Mouse (Mus musculus): ENCODE measurements around the gene Olfr288. TPM values are rescaled to one million over a fixed set of nuclear protein-coding genes. Genes with fewer than 3 reads are reported as not detected.

Olfr288 gene
- polyA plus RNA-seq, 1 experiment from 2014 or later = not detected

- DNase-seq (ENCODE audit: low spot score) (no peak), ATAC-seq (ENCODE audit: low FRiP score, low TSS enrichment) (no peak)
- H3K4me2 ChIP-seq (replicated peaks; ENCODE audit: low read depth) = no peak overlapping the region
- no peak overlapping the region for H3K9ac ChIP-seq (ENCODE audit: low read length)
- no peak overlapping the region for H3K4me3 ChIP-seq (ENCODE audit: low read depth, low read length)
- no peaks in the 10 kb centered on the region for H3K4me1 ChIP-seq (replicated peaks; ENCODE audit: control insufficient read depth, insufficient read depth)
- TF ChIP-seq EP300 (optimal IDR thresholded peaks at IDR 0.05) = no peak
- no peak for TF ChIP-seq CTCF (IDR thresholded peaks at IDR 0.05; ENCODE audit: low read depth)
- WGBS = 58% methylated on average over 4 of the region's 4 CpGs
- no peaks in the 10 kb centered on the region for H3K9me3 ChIP-seq (ENCODE audit: control insufficient read depth, low read length)
- no peaks in the 10 kb centered on the region for H3K36me3 ChIP-seq (ENCODE audit: control insufficient read depth, insufficient read depth, low read length)
- H3K27ac ChIP-seq (replicated peaks) = no peak overlapping the region
- H3K27me3 ChIP-seq (ENCODE audit: control insufficient read depth, insufficient read depth, low read length) = no peaks in the 10 kb centered on the region
These were observed 41.2 kb downstream of the Olfr288 start for GRCm38 (mm10) chr15:98154146-98154545.

- 43% methylated on average over 3 of the region's 3 CpGs for WGBS
- Histone ChIP-seq H3K4me1 (replicated peaks; ENCODE audit: control insufficient read depth, insufficient read depth) (no peaks in the 10 kb centered on the region), H3K27ac (replicated peaks) (no peak overlapping the region), H3K4me3 (ENCODE audit: low read depth, low read length) (no peak overlapping the region), H3K9me3 (ENCODE audit: control insufficient read depth, low read length) (no peaks in the 10 kb centered on the region), H3K9ac (ENCODE audit: low read length) (no peak overlapping the region), H3K36me3 (ENCODE audit: control insufficient read depth, insufficient read depth, low read length) (no peaks in the 10 kb centered on the region), H3K27me3 (ENCODE audit: control insufficient read depth, insufficient read depth, low read length) (no peaks in the 10 kb centered on the region), H3K4me2 (replicated peaks; ENCODE audit: low read depth) (no peak overlapping the region)
- TF ChIP-seq EP300 (optimal IDR thresholded peaks at IDR 0.05) = no peak
- peak; percentile 78 for TF ChIP-seq CTCF (IDR thresholded peaks at IDR 0.05; ENCODE audit: low read depth)
- ATAC-seq (ENCODE audit: low FRiP score, low TSS enrichment) (peak; percentile 18; the same call in 1 of the 2 replicates), DNase-seq (ENCODE audit: low spot score) (no peak)
These were observed 41.7 kb downstream of the Olfr288 start for GRCm38 (mm10) chr15:98153625-98154024.

DNA sequence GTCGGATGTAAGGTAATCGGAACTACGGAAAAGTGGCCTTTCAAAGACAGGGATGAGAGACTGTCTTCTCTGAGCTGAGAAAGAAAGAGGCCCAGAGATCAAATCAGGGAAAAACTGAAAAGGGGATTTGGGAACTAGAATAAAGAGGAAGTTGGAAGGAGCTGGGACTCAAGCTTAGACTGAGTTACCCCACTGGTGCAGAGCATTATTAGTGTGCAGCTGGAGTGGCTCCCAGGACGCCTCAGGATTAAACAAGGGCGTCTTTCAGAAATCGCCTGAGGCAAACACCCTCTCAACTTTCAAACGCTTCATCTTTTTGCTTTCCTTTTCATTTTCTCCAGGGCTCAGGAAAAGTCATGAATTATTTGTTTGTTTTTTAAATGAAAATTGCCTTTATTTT, 42.4 kb downstream of the Olfr288 start:
- no peak for TF ChIP-seq EP300 (optimal IDR thresholded peaks at IDR 0.05)
- no peak for TF ChIP-seq CTCF (IDR thresholded peaks at IDR 0.05; ENCODE audit: low read depth)
- ATAC-seq (ENCODE audit: low FRiP score, low TSS enrichment) (no peak), DNase-seq (ENCODE audit: low spot score) (no peak)
- H3K27me3 ChIP-seq (ENCODE audit: control insufficient read depth, insufficient read depth, low read length) = no peaks in the 10 kb centered on the region
- H3K36me3 ChIP-seq (ENCODE audit: control insufficient read depth, insufficient read depth, low read length) = no peaks in the 10 kb centered on the region
- WGBS = 64% methylated on average over 7 of the region's 7 CpGs
- no peak overlapping the region for H3K4me3 ChIP-seq (ENCODE audit: low read depth, low read length)
- no peaks in the 10 kb centered on the region for H3K4me1 ChIP-seq (replicated peaks; ENCODE audit: control insufficient read depth, insufficient read depth)
- no peaks in the 10 kb centered on the region for H3K9me3 ChIP-seq (ENCODE audit: control insufficient read depth, low read length)
- no peak overlapping the region for H3K9ac ChIP-seq (ENCODE audit: low read length)
- H3K27ac ChIP-seq (replicated peaks) = no peak overlapping the region
- no peak overlapping the region for H3K4me2 ChIP-seq (replicated peaks; ENCODE audit: low read depth)

- no peaks in the 10 kb centered on the region for H3K27me3 ChIP-seq (ENCODE audit: control insufficient read depth, insufficient read depth, low read length)
- TF ChIP-seq CTCF (IDR thresholded peaks at IDR 0.05; ENCODE audit: low read depth) (no peak), EP300 (optimal IDR thresholded peaks at IDR 0.05) (no peak)
- H3K4me3 ChIP-seq (ENCODE audit: low read depth, low read length) = no peak overlapping the region
- no peaks in the 10 kb centered on the region for H3K36me3 ChIP-seq (ENCODE audit: control insufficient read depth, insufficient read depth, low read length)
- H3K9ac ChIP-seq (ENCODE audit: low read length) = no peak overlapping the region; the same call in 1 of the 2 replicates
- H3K4me1 ChIP-seq (replicated peaks; ENCODE audit: control insufficient read depth, insufficient read depth) = 0 out of 2 replicates have a peak, but pooled peaks cover 2% of the 10 kb centered on the region
- DNase-seq (ENCODE audit: low spot score) = no peak
- ATAC-seq (ENCODE audit: low FRiP score, low TSS enrichment) = no peak
- WGBS = 60% methylated on average over 10 of the region's 10 CpGs
- no peak overlapping the region for H3K27ac ChIP-seq (replicated peaks)
- H3K4me2 ChIP-seq (replicated peaks; ENCODE audit: low read depth) = no peak overlapping the region
- H3K9me3 ChIP-seq (ENCODE audit: control insufficient read depth, low read length) = no peaks in the 10 kb centered on the region
These were observed 46.2 kb downstream of the Olfr288 start for GRCm38 (mm10) chr15:98149166-98149602.

DNA sequence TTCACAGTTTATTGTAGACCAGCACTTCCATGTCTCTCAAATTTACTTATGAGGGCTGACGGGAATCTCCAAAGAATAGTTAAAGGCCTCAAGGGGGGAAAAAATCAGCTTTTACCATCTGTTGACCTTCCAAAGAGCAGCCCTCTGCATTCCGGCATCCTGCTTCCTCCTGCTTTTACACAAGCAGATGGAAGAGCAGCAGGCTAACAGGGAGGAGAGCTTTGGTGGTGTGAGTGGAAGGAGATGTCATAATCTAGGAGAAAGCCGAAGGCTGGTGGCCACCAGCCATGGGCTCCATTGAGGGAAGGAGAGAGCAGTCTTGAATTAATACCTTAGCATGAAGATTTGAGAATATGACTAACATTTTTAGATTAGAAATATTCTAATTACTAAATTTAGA, 47.0 kb downstream of the Olfr288 start:
- no peak for ATAC-seq (ENCODE audit: low FRiP score, low TSS enrichment)
- H3K9ac ChIP-seq (ENCODE audit: low read length) = no peak overlapping the region
- 0 out of 2 replicates have a peak, but pooled peaks cover 2% of the 10 kb centered on the region for H3K4me1 ChIP-seq (replicated peaks; ENCODE audit: control insufficient read depth, insufficient read depth)
- H3K4me3 ChIP-seq (ENCODE audit: low read depth, low read length) = no peak overlapping the region
- no peak for DNase-seq (ENCODE audit: low spot score)
- 75% methylated on average over 3 of the region's 3 CpGs for whole genome bisulfite sequencing
- H3K36me3 ChIP-seq (ENCODE audit: control insufficient read depth, insufficient read depth, low read length) = no peaks in the 10 kb centered on the region
- TF ChIP-seq CTCF (IDR thresholded peaks at IDR 0.05; ENCODE audit: low read depth) (no peak), EP300 (optimal IDR thresholded peaks at IDR 0.05) (no peak)
- H3K4me2 ChIP-seq (replicated peaks; ENCODE audit: low read depth) = no peak overlapping the region
- H3K9me3 ChIP-seq (ENCODE audit: control insufficient read depth, low read length) = no peaks in the 10 kb centered on the region
- H3K27ac ChIP-seq (replicated peaks) = no peak overlapping the region
- no peaks in the 10 kb centered on the region for H3K27me3 ChIP-seq (ENCODE audit: control insufficient read depth, insufficient read depth, low read length)

GRCm38 (mm10) chr15:98145559-98146181, 49.7 kb downstream of the Olfr288 start:
- Histone ChIP-seq H3K4me1 (replicated peaks; ENCODE audit: control insufficient read depth, insufficient read depth) (0 out of 2 replicates have a peak, but pooled peaks cover 2% of the 10 kb centered on the region), H3K4me2 (replicated peaks; ENCODE audit: low read depth) (peak overlapping the region; percentile 93), H3K9me3 (ENCODE audit: control insufficient read depth, low read length) (no peaks in the 10 kb centered on the region), H3K9ac (ENCODE audit: low read length) (peak overlapping the region; percentile 96), H3K27me3 (ENCODE audit: control insufficient read depth, insufficient read depth, low read length) (no peaks in the 10 kb centered on the region), H3K4me3 (ENCODE audit: low read depth, low read length) (peak overlapping the region; percentile 94), H3K27ac (replicated peaks) (peak overlapping the region; percentile 84), H3K36me3 (ENCODE audit: control insufficient read depth, insufficient read depth, low read length) (no peaks in the 10 kb centered on the region)
- TF ChIP-seq EP300 (optimal IDR thresholded peaks at IDR 0.05) (no peak), CTCF (IDR thresholded peaks at IDR 0.05; ENCODE audit: low read depth) (no peak)
- peak; percentile 98 for ATAC-seq (ENCODE audit: low FRiP score, low TSS enrichment)
- WGBS = under 1% methylated on average over 38 of the region's 38 CpGs
- peak; percentile 93 for DNase-seq (ENCODE audit: low spot score)
